Mouse (Mus musculus) CH12.LX (cell line): ENCODE measurements around the gene Olfr890. TPM values are rescaled to one million over a fixed set of nuclear protein-coding genes. Genes with fewer than 3 reads are reported as not detected.

Source experiments
- DNase-seq: peaks from one replicate; pipeline ENCODE4 v3.0.0-alpha.2; 2013; ENCODE audit errors: extremely low read depth
- H3K27ac ChIP-seq: 2 replicates; pipeline ENCODE4 v1.5.1; 2012; ENCODE audit warnings: low read depth, mild to moderate bottlenecking, control low read depth, moderate library complexity; ENCODE audit not compliant: insufficient read depth
- H3K27me3 ChIP-seq: replicated peaks from 2 replicates; pipeline ENCODE3; 2012; ENCODE audit warnings: inconsistent platforms
- H3K36me3 ChIP-seq, 2 experiments: replicated peaks in 1 of 2; 2 replicates each; pipeline versions ENCODE3 to v1.6.1; 2012; ENCODE audit warnings: inconsistent platforms in 1 of 2, low read length in 1 of 2, mild to moderate bottlenecking in 1 of 2, mixed read lengths in 1 of 2, moderate library complexity in 1 of 2; ENCODE audit not compliant: control insufficient read depth in 1 of 2, insufficient read depth in 1 of 2
- H3K4me1 ChIP-seq, 2 experiments: 2 replicates each; pipeline ENCODE4 v1.6.1; 2012; ENCODE audit warnings: inconsistent platforms in 1 of 2, moderate library complexity in 1 of 2; ENCODE audit not compliant: insufficient read depth in 2 of 2, control insufficient read depth in 1 of 2
- H3K4me2 ChIP-seq: 2 replicates; pipeline ENCODE4 v1.6.1; 2012; ENCODE audit warnings: low read depth, mild to moderate bottlenecking, control low read depth; ENCODE audit not compliant: poor library complexity, insufficient read depth, severe bottlenecking
- H3K4me3 ChIP-seq, 3 experiments: fragments of 150-350 bp in 1 of 3; sonication (generic) in 1 of 3; replicated peaks in 1 of 3; 2 replicates each; pipeline versions ENCODE3 to v1.5.1; 2011 to 2012; ENCODE audit warnings: low read depth in 2 of 3, low read length in 2 of 3, mild to moderate bottlenecking in 2 of 3, moderate library complexity in 2 of 3, control low read depth in 1 of 3, improper control_type of control experiment in 1 of 3, inconsistent platforms in 1 of 3, mixed read lengths in 1 of 3; ENCODE audit not compliant: poor library complexity in 1 of 3
- H3K79me2 ChIP-seq: replicated peaks from 2 replicates; pipeline ENCODE4 v1.6.1; 2012; ENCODE audit warnings: mild to moderate bottlenecking, moderate library complexity; ENCODE audit not compliant: control insufficient read depth, poor library complexity, insufficient read depth, severe bottlenecking; ENCODE audit errors: extremely low read depth
- H3K9ac ChIP-seq: 2 replicates; pipeline ENCODE4 v1.6.1; 2012; ENCODE audit warnings: low read depth, mild to moderate bottlenecking, control low read depth, moderate library complexity; ENCODE audit not compliant: insufficient read depth
- H3K9me3 ChIP-seq: replicated peaks from 2 replicates; pipeline ENCODE3; 2012; ENCODE audit warnings: low read length, inconsistent platforms, mixed read lengths
- BHLHE40 ChIP-seq: IDR thresholded peaks from 2 replicates; pipeline ENCODE4 v1.6.1; 2011; ENCODE audit warnings: mild to moderate bottlenecking, low read depth, low read length, improper control_type of control experiment
- CHD1 ChIP-seq: IDR thresholded peaks from 2 replicates; pipeline ENCODE4 v1.6.1; 2012; ENCODE audit warnings: low read depth, low read length, improper control_type of control experiment, inconsistent platforms
- CTCF ChIP-seq, 2 experiments: IDR thresholded peaks in 1 of 2; conservative IDR thresholded peaks in 1 of 2; 2 replicates each; pipeline ENCODE4 v1.5.1; 2011 to 2012; ENCODE audit warnings: low read depth in 2 of 2, low read length in 2 of 2, improper control_type of control experiment in 1 of 2, inconsistent platforms in 1 of 2, mild to moderate bottlenecking in 1 of 2, moderate library complexity in 1 of 2
- ELF1 ChIP-seq: IDR thresholded peaks from 2 replicates; pipeline ENCODE4 v1.6.1; 2014; ENCODE audit warnings: low read depth, mild to moderate bottlenecking, inconsistent platforms, low read length, improper control_type of control experiment
- EP300 ChIP-seq: IDR thresholded peaks from 2 replicates; pipeline ENCODE4 v1.6.1; 2011; ENCODE audit warnings: low read length, improper control_type of control experiment
- HCFC1 ChIP-seq: IDR thresholded peaks from 2 replicates; pipeline ENCODE4 v1.6.1; 2012; ENCODE audit warnings: low read depth, mild to moderate bottlenecking, inconsistent platforms, low read length, improper control_type of control experiment
- JUND ChIP-seq: conservative IDR thresholded peaks from 2 replicates; pipeline ENCODE4 v1.6.1; 2011; ENCODE audit warnings: low read depth, low read length, improper control_type of control experiment
- KAT2A ChIP-seq: IDR thresholded peaks from 2 replicates; pipeline ENCODE4 v1.6.1; 2012; ENCODE audit warnings: low read length, improper control_type of control experiment, inconsistent platforms; ENCODE audit not compliant: insufficient replicate concordance
- MAFK ChIP-seq: IDR thresholded peaks from 2 replicates; pipeline ENCODE4 v1.6.1; 2011; ENCODE audit warnings: low read length, improper control_type of control experiment; ENCODE audit not compliant: insufficient replicate concordance
- MAX ChIP-seq: IDR thresholded peaks from 2 replicates; pipeline ENCODE4 v1.6.1; 2011; ENCODE audit warnings: low read length, improper control_type of control experiment
- MAZ ChIP-seq: IDR thresholded peaks from 2 replicates; pipeline ENCODE4 v1.6.1; 2012; ENCODE audit warnings: low read depth, mild to moderate bottlenecking, inconsistent platforms, low read length, improper control_type of control experiment, moderate library complexity
- MXI1 ChIP-seq: IDR thresholded peaks from 2 replicates; pipeline ENCODE4 v1.6.1; 2011; ENCODE audit warnings: mild to moderate bottlenecking, low read depth, low read length, improper control_type of control experiment
- MYC ChIP-seq: IDR thresholded peaks from 2 replicates; pipeline ENCODE4 v1.6.1; 2011; ENCODE audit warnings: low read depth, mild to moderate bottlenecking, improper control_type of control experiment, low read length
- NELFE ChIP-seq: IDR thresholded peaks from 2 replicates; pipeline ENCODE4 v1.6.1; 2011; ENCODE audit warnings: low read depth, low read length, improper control_type of control experiment
- NRF1 ChIP-seq: IDR thresholded peaks from 2 replicates; pipeline ENCODE4 v1.6.1; 2014; ENCODE audit warnings: low read depth, mild to moderate bottlenecking, inconsistent platforms, low read length, improper control_type of control experiment, moderate library complexity
- POLR2A ChIP-seq: IDR thresholded peaks from 2 replicates; pipeline ENCODE4 v1.6.1; 2011; ENCODE audit warnings: low read depth, mild to moderate bottlenecking, improper control_type of control experiment, low read length
- POLR2AphosphoS2 ChIP-seq: IDR thresholded peaks from 2 replicates; pipeline ENCODE4 v1.6.1; 2011; ENCODE audit warnings: low read depth, low read length, improper control_type of control experiment
- RAD21 ChIP-seq: IDR thresholded peaks from 2 replicates; pipeline ENCODE4 v1.6.1; 2011; ENCODE audit warnings: low read depth, mild to moderate bottlenecking, low read length, improper control_type of control experiment, moderate library complexity
- RCOR1 ChIP-seq: conservative IDR thresholded peaks from 2 replicates; pipeline ENCODE4 v1.6.1; 2012; ENCODE audit warnings: low read depth, mild to moderate bottlenecking, inconsistent platforms, low read length, improper control_type of control experiment
- SIN3A ChIP-seq: IDR thresholded peaks from 2 replicates; pipeline ENCODE4 v1.6.1; 2012; ENCODE audit warnings: low read length, improper control_type of control experiment, inconsistent platforms
- TBP ChIP-seq: conservative IDR thresholded peaks from 2 replicates; pipeline ENCODE4 v1.6.1; 2011; ENCODE audit warnings: low read depth, low read length, improper control_type of control experiment
- TCF12 ChIP-seq: IDR thresholded peaks from 2 replicates; pipeline ENCODE4 v1.6.1; 2014; ENCODE audit warnings: low read depth, mild to moderate bottlenecking, inconsistent platforms, low read length, improper control_type of control experiment
- UBTF ChIP-seq: IDR thresholded peaks from 2 replicates; pipeline ENCODE4 v1.6.1; 2012; ENCODE audit warnings: low read depth, mild to moderate bottlenecking, inconsistent platforms, low read length, improper control_type of control experiment, moderate library complexity
- USF1 ChIP-seq: IDR thresholded peaks from 2 replicates; pipeline ENCODE4 v1.6.1; 2014; ENCODE audit warnings: low read depth, mild to moderate bottlenecking, inconsistent platforms, low read length, improper control_type of control experiment
- ZC3H11A ChIP-seq: IDR thresholded peaks from 2 replicates; pipeline ENCODE4 v1.6.1; 2012; ENCODE audit warnings: low read depth, mild to moderate bottlenecking, inconsistent platforms, low read length, improper control_type of control experiment
- ZKSCAN1 ChIP-seq: IDR thresholded peaks from 2 replicates; pipeline ENCODE4 v1.6.1; 2012; ENCODE audit warnings: low read depth, inconsistent platforms, low read length, improper control_type of control experiment, borderline replicate concordance
- dilution Hi-C: fragments of 300-500 bp; cut with MboI; formaldehyde crosslinking; loops from 2 replicates; pipeline ENCODE4 v1.14.3; 2020; ENCODE audit warnings: low sequenced_read_pairs; ENCODE audit not compliant: extremely low pct_unique_long_range_greater_than_20kb, extremely low pct_ligation_motif_present
- in situ Hi-C: fragments of 300-500 bp; cut with MboI; formaldehyde crosslinking; loops from 3 replicates; pipeline ENCODE4 v1.14.3; 2019; ENCODE audit warnings: low sequenced_read_pairs, low pct_ligation_motif_present, low pct_unique_long_range_greater_than_20kb, mixed read lengths
- polyA plus RNA-seq: library from polyadenylated mRNA; unstranded; fragments of >175 nt; gene quantifications from 2 replicates; pipeline ENCODE4 v1.2.1, GENCODE M21; 2012; ENCODE audit warnings: low read depth; ENCODE audit not compliant: insufficient read length
- total RNA-seq, 2 experiments: library from RNA; depleted of rRNA; stranded (reverse); fragments of 300-350 nt in 1 of 2; fragments of >200 nt in 1 of 2; gene quantifications; 2 replicates each; pipeline ENCODE4 v1.2.3; 2012 to 2014

Olfr890 gene
- not detected in 2 replicates for total RNA-seq (2012; rRNA removed)
- not detected in 2 replicates for total RNA-seq (2014; rRNA removed)
- not detected in 2 replicates for polyA plus RNA-seq

DNA sequence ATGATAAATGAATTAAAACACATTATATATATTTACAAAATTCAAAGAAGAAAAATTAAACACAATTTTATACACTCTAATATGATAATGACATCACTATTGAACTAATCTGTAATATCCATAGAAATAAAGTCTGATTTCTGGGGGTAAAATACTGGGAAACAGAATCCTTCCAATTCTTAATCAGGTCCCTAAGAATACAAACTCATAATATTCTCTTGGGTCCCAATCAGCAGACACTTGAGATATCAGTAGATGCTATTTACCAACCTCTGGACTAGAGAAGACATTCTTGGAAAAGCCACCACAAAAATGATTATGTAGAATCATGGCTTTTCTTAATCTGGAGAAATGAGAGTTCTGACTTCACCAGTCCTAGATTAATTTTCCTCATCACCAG is at the start of gene Olfr890:
Olfr890 (plus strand) TSS at position 301 of the 400 bp plus-strand sequence.
- dilution Hi-C loops: no loop called here
- TF ChIP-seq RAD21 (no peak), MAX (no peak), ZC3H11A (no peak), MAFK (no peak), ELF1 (no peak), CTCF (conservative IDR thresholded peaks at IDR 0.05 in 1 of 2, IDR thresholded peaks at IDR 0.05 in 1 of 2; ENCODE audit: low read depth in 2 of 2, low read length in 2 of 2) (no peak), POLR2A (no peak), MYC (no peak), EP300 (no peak), USF1 (no peak), MXI1 (no peak), ZKSCAN1 (no peak), NELFE (no peak), CHD1 (no peak), HCFC1 (no peak), POLR2AphosphoS2 (no peak), UBTF (no peak), BHLHE40 (no peak), RCOR1 (no peak), MAZ (no peak)
- DNase-seq: no peak
- Histone ChIP-seq H3K27me3 (no peaks in the 10 kb centered on the region), H3K4me1 (no peaks in the 10 kb centered on the region), H3K27ac (no peak within 1 kb of the TSS), H3K4me3 (no peak within 1 kb of the TSS), H3K79me2 (no peaks in the 10 kb centered on the region), H3K36me3 (no peaks in the 10 kb centered on the region), H3K4me2 (no peak within 1 kb of the TSS), H3K9me3 (no peaks in the 10 kb centered on the region), H3K9ac (no peak within 1 kb of the TSS)
- in situ Hi-C loops: no loop called here

DNA sequence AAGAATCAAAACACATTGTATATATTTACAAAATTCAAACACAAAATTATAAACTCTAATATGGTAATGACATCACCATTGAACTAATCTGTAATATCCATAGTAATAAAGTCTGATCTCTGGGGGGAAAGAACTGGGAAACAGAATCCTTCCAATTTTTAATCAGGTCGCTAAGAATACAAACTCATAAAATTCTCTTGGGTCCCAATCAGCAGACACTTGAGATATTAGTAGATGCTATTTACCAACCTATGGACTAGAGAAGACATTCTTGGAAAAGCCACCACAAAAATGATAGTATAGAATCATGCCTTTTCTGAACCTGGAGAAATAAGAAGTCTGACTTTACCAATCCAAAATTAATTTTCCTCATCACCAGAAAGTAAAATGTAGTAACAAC is 34.5 kb upstream of the Olfr890 start, which contains the start of gene Olfr888:
Olfr888 (plus strand) TSS at position 301 of the 400 bp plus-strand sequence.
- no peaks in the 10 kb centered on the region for H3K4me1 ChIP-seq
- no peak for DNase-seq
- in situ Hi-C loops: no loop called here
- no peaks in the 10 kb centered on the region for H3K9me3 ChIP-seq
- H3K27ac ChIP-seq: no peak within 1 kb of the TSS
- H3K79me2 ChIP-seq: no peaks in the 10 kb centered on the region
- no peaks in the 10 kb centered on the region for H3K27me3 ChIP-seq
- TF ChIP-seq ZC3H11A (no peak), NRF1 (no peak), HCFC1 (no peak), KAT2A (no peak), TCF12 (no peak), JUND (no peak), ELF1 (no peak), BHLHE40 (no peak), TBP (no peak), MAX (no peak), MAZ (no peak), SIN3A (no peak), UBTF (no peak), MAFK (no peak), POLR2AphosphoS2 (no peak)
- TF ChIP-seq, all 38 proteins: peak for 0
- no peak within 1 kb of the TSS for H3K9ac ChIP-seq
- no peaks in the 10 kb centered on the region for H3K36me3 ChIP-seq
- no peak within 1 kb of the TSS for H3K4me2 ChIP-seq
- dilution Hi-C loops: no loop called here
- no peak within 1 kb of the TSS for H3K4me3 ChIP-seq
